ENCODE assay signal across 25 mouse cellular contexts in the genomic region with DNA sequence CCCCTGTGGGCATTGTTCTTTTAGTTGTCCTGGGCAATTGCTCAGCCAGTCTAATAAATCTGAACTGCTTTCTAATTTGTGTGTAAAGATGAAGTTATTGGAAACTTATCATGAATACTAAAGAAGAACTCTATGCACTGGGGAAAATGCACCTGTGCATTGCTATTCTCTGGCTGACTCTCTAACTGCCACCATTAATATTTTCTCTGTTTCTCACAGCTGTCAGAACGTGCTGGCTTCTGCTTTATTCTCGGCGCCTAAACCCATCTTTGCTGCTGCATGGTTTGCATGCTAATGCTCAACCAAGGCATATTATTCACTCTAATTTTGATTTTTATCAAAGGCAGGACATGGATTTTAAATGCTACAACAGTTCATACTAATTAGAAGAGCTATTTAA.
"Had no signal": no experiment of that assay in that cellular context is flagged by ENCODE, and none has a peak within 500 bp of the region (broad histone marks: within the 10 kb centered on the region; RNA-seq: fewer than 3 reads in every experiment).

No protein-coding gene starts in this region.

- ATAC-seq: hindbrain, embryonic 16.5 days; intestine, embryonic 16.5 days had no signal

- H3K9ac ChIP-seq: heart, embryonic 13.5 days; heart, embryonic 15.5 days; hindbrain, embryonic 12.5 days; hindbrain, embryonic 14.5 days; limb, embryonic 12.5 days had no signal

- H3K4me2 ChIP-seq: heart, embryonic 11.5 days; heart, embryonic 13.5 days; heart, embryonic 15.5 days; hindbrain, embryonic 12.5 days; hindbrain, embryonic 14.5 days; limb, embryonic 12.5 days; liver, embryonic 11.5 days had no signal

- H3K36me3 ChIP-seq: heart, embryonic 13.5 days; heart, embryonic 15.5 days; hindbrain, embryonic 12.5 days; limb, embryonic 10.5 days; limb, embryonic 12.5 days had no signal

- H3K27ac ChIP-seq: heart, adult 2 months; heart, embryonic 13.5 days; heart, embryonic 15.5 days; hindbrain, embryonic 12.5 days; hindbrain, embryonic 14.5 days; layer of hippocampus, adult 2 months; left cerebral cortex, adult 2 months; limb, embryonic 10.5 days; limb, embryonic 12.5 days had no signal

- H3K4me1 ChIP-seq: heart, embryonic 13.5 days; heart, embryonic 15.5 days; hindbrain, embryonic 12.5 days; limb, embryonic 10.5 days; limb, embryonic 12.5 days had no signal

- H3K27me3 ChIP-seq: heart, embryonic 13.5 days; heart, embryonic 15.5 days; hindbrain, embryonic 12.5 days; limb, embryonic 12.5 days had no signal

- H3K9me3 ChIP-seq: heart, embryonic 13.5 days; heart, embryonic 15.5 days; hindbrain, embryonic 12.5 days; limb, embryonic 10.5 days; limb, embryonic 12.5 days had no signal

- H3K4me3 ChIP-seq: heart, adult 2 months; heart, embryonic 13.5 days; heart, embryonic 15.5 days; hindbrain, embryonic 12.5 days; layer of hippocampus, adult 2 months; left cerebral cortex, adult 2 months; limb, embryonic 10.5 days; limb, embryonic 12.5 days had no signal

- DNase-seq: gastrocnemius, postnatal 14 days; gastrocnemius, postnatal 36 days; heart, adult 11 months; heart, adult 2 months; heart, postnatal 14 days; heart, postnatal 36 days; kidney, adult 11 months; kidney, adult 2 months; kidney, adult 9 months; kidney, postnatal 10 days; kidney, postnatal 25 days; kidney, postnatal 4 days; liver had no signal
